Mouse (Mus musculus): ENCODE measurements at regions not wholly inside any gene's neighbourhood (a gene's known extent, or its start where the extent isn't known, plus 50 kb on each side); places are given as distances from the start of the nearest gene placed in this dataset.

DNA sequence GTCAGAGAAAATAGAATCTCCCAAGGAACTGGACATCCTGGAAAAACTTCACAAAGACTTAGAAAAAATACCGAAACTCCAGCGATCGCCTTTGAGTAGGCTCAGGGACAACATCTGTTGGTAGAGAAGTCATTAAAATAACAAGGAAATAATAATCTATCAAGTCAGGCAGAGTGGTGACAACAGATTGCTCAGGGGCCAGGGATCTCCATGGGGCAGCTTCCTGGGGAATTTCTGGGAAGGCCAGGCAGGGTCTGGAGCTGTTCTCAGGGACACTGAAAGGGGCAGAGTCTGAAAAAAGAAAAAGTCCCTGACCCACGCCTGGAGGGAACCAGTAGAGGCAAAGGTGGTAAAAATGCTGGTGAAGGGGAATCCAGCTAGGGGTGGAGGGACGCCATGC, 162.3 kb downstream of the Efnb2 start:
- TF ChIP-seq CTCF (IDR thresholded peaks at IDR 0.05; ENCODE audit: low read depth): no peak
- no peak for TF ChIP-seq EP300 (IDR thresholded peaks at IDR 0.05; ENCODE audit: low read depth)

All from liver, embryonic 14.5 days (tissue).